Mouse (Mus musculus): ENCODE data around the gene Cntnap2. TPM values are rescaled to one million over a fixed set of nuclear protein-coding genes. Genes with fewer than 3 reads are reported as not detected.

The Cntnap2 gene
- polyA plus RNA-seq, 1 experiment from 2014 or later, result 0.79 TPM

- Histone ChIP-seq H3K9me3 (replicated peaks; ENCODE audit: control insufficient read depth, low read length) (no peaks in the 10 kb centered on the region), H3K4me2 (no peak overlapping the region), H3K9ac (ENCODE audit: low read depth, low read length) (no peak overlapping the region), H3K4me3 (ENCODE audit: low read depth, low read length) (no peak overlapping the region), H3K27me3 (ENCODE audit: control insufficient read depth, insufficient read depth, low read length) (no peaks in the 10 kb centered on the region), H3K36me3 (ENCODE audit: control insufficient read depth, insufficient read depth, low read length) (no peaks in the 10 kb centered on the region), H3K4me1 (ENCODE audit: control insufficient read depth, insufficient read depth, low read length) (no peaks in the 10 kb centered on the region), H3K27ac (ENCODE audit: low read depth, low read length) (no peak overlapping the region)
- 79% methylated on average over 6 of the region's 6 CpGs for WGBS (ENCODE audit: insufficient replicate concordance)
- ATAC-seq (replicated peaks; ENCODE audit: insufficient number of reproducible peaks, low FRiP score, low TSS enrichment), result no peak
Observed at GRCm38 (mm10) chr6:46996010-46996602, 1936.9 kb downstream of the Cntnap2 start.

GRCm38 (mm10) chr6:47004430-47004829 is 1945.3 kb downstream of the Cntnap2 start:
- Histone ChIP-seq H3K4me2 (no peak overlapping the region), H3K9ac (ENCODE audit: low read depth, low read length) (no peak overlapping the region), H3K4me3 (ENCODE audit: low read depth, low read length) (no peak overlapping the region), H3K9me3 (replicated peaks; ENCODE audit: control insufficient read depth, low read length) (no peaks in the 10 kb centered on the region), H3K27ac (ENCODE audit: low read depth, low read length) (no peak overlapping the region), H3K4me1 (ENCODE audit: control insufficient read depth, insufficient read depth, low read length) (no peaks in the 10 kb centered on the region), H3K27me3 (ENCODE audit: control insufficient read depth, insufficient read depth, low read length) (no peaks in the 10 kb centered on the region), H3K36me3 (ENCODE audit: control insufficient read depth, insufficient read depth, low read length) (no peaks in the 10 kb centered on the region)
- no peak for ATAC-seq (replicated peaks; ENCODE audit: insufficient number of reproducible peaks, low FRiP score, low TSS enrichment)
- 73% methylated on average over 3 of the region's 3 CpGs for WGBS (ENCODE audit: insufficient replicate concordance)

GRCm38 (mm10) chr6:47012933-47013332 is 1953.8 kb downstream of the Cntnap2 start:
- Histone ChIP-seq H3K9me3 (replicated peaks; ENCODE audit: control insufficient read depth, low read length) (no peaks in the 10 kb centered on the region), H3K27me3 (ENCODE audit: control insufficient read depth, insufficient read depth, low read length) (no peaks in the 10 kb centered on the region), H3K27ac (ENCODE audit: low read depth, low read length) (no peak overlapping the region), H3K4me1 (ENCODE audit: control insufficient read depth, insufficient read depth, low read length) (no peaks in the 10 kb centered on the region), H3K36me3 (ENCODE audit: control insufficient read depth, insufficient read depth, low read length) (no peaks in the 10 kb centered on the region), H3K4me3 (ENCODE audit: low read depth, low read length) (no peak overlapping the region), H3K9ac (ENCODE audit: low read depth, low read length) (no peak overlapping the region), H3K4me2 (no peak overlapping the region)
- no peak for ATAC-seq (replicated peaks; ENCODE audit: insufficient number of reproducible peaks, low FRiP score, low TSS enrichment)
- WGBS (ENCODE audit: insufficient replicate concordance), result 87% methylated on average over 4 of the region's 4 CpGs

GRCm38 (mm10) chr6:47013535-47013934 is 1954.4 kb downstream of the Cntnap2 start:
- Histone ChIP-seq H3K4me1 (ENCODE audit: control insufficient read depth, insufficient read depth, low read length) (no peaks in the 10 kb centered on the region), H3K9ac (ENCODE audit: low read depth, low read length) (no peak overlapping the region), H3K27ac (ENCODE audit: low read depth, low read length) (no peak overlapping the region), H3K36me3 (ENCODE audit: control insufficient read depth, insufficient read depth, low read length) (no peaks in the 10 kb centered on the region), H3K4me3 (ENCODE audit: low read depth, low read length) (no peak overlapping the region), H3K4me2 (no peak overlapping the region), H3K9me3 (replicated peaks; ENCODE audit: control insufficient read depth, low read length) (no peaks in the 10 kb centered on the region), H3K27me3 (ENCODE audit: control insufficient read depth, insufficient read depth, low read length) (no peaks in the 10 kb centered on the region)
- WGBS (ENCODE audit: insufficient replicate concordance), result 10% methylated on average over 4 of the region's 4 CpGs
- no peak for ATAC-seq (replicated peaks; ENCODE audit: insufficient number of reproducible peaks, low FRiP score, low TSS enrichment)

GRCm38 (mm10) chr6:47014886-47015586 is 1955.9 kb downstream of the Cntnap2 start:
- 68% methylated on average over 1 of the region's 1 CpGs for WGBS (ENCODE audit: insufficient replicate concordance)
- no peaks in the 10 kb centered on the region for H3K4me1 ChIP-seq (ENCODE audit: control insufficient read depth, insufficient read depth, low read length)
- H3K27ac ChIP-seq (ENCODE audit: low read depth, low read length), result no peak overlapping the region
- no peaks in the 10 kb centered on the region for H3K27me3 ChIP-seq (ENCODE audit: control insufficient read depth, insufficient read depth, low read length)
- no peak overlapping the region for H3K4me2 ChIP-seq
- H3K36me3 ChIP-seq (ENCODE audit: control insufficient read depth, insufficient read depth, low read length), result no peaks in the 10 kb centered on the region
- ATAC-seq (replicated peaks; ENCODE audit: insufficient number of reproducible peaks, low FRiP score, low TSS enrichment), result no peak
- H3K4me3 ChIP-seq (ENCODE audit: low read depth, low read length), result no peak overlapping the region
- no peak overlapping the region for H3K9ac ChIP-seq (ENCODE audit: low read depth, low read length)
- no peaks in the 10 kb centered on the region for H3K9me3 ChIP-seq (replicated peaks; ENCODE audit: control insufficient read depth, low read length)

GRCm38 (mm10) chr6:47026064-47026686 is 1967.0 kb downstream of the Cntnap2 start:
- Histone ChIP-seq H3K27me3 (ENCODE audit: control insufficient read depth, insufficient read depth, low read length) (no peaks in the 10 kb centered on the region), H3K4me2 (no peak overlapping the region), H3K27ac (ENCODE audit: low read depth, low read length) (no peak overlapping the region), H3K4me3 (ENCODE audit: low read depth, low read length) (no peak overlapping the region), H3K9me3 (replicated peaks; ENCODE audit: control insufficient read depth, low read length) (no peaks in the 10 kb centered on the region), H3K4me1 (ENCODE audit: control insufficient read depth, insufficient read depth, low read length) (no peaks in the 10 kb centered on the region), H3K9ac (ENCODE audit: low read depth, low read length) (no peak overlapping the region), H3K36me3 (ENCODE audit: control insufficient read depth, insufficient read depth, low read length) (no peaks in the 10 kb centered on the region)
- 67% methylated on average over 4 of the region's 4 CpGs for WGBS (ENCODE audit: insufficient replicate concordance)
- ATAC-seq (replicated peaks; ENCODE audit: insufficient number of reproducible peaks, low FRiP score, low TSS enrichment), result no peak

- no peaks in the 10 kb centered on the region for H3K4me1 ChIP-seq (ENCODE audit: control insufficient read depth, insufficient read depth, low read length)
- no peak for ATAC-seq (replicated peaks; ENCODE audit: insufficient number of reproducible peaks, low FRiP score, low TSS enrichment)
- no peak overlapping the region for H3K4me2 ChIP-seq
- WGBS (ENCODE audit: insufficient replicate concordance), result 66% methylated on average over 2 of the region's 2 CpGs
- H3K9me3 ChIP-seq (replicated peaks; ENCODE audit: control insufficient read depth, low read length), result no peaks in the 10 kb centered on the region
- no peak overlapping the region for H3K4me3 ChIP-seq (ENCODE audit: low read depth, low read length)
- no peaks in the 10 kb centered on the region for H3K27me3 ChIP-seq (ENCODE audit: control insufficient read depth, insufficient read depth, low read length)
- no peaks in the 10 kb centered on the region for H3K36me3 ChIP-seq (ENCODE audit: control insufficient read depth, insufficient read depth, low read length)
- no peak overlapping the region for H3K9ac ChIP-seq (ENCODE audit: low read depth, low read length)
- no peak overlapping the region for H3K27ac ChIP-seq (ENCODE audit: low read depth, low read length)
Observed at GRCm38 (mm10) chr6:47031362-47031761, 1972.2 kb downstream of the Cntnap2 start.

- H3K27ac ChIP-seq (ENCODE audit: low read depth, low read length), result no peak overlapping the region
- no peak overlapping the region for H3K4me3 ChIP-seq (ENCODE audit: low read depth, low read length)
- H3K9ac ChIP-seq (ENCODE audit: low read depth, low read length), result no peak overlapping the region
- H3K27me3 ChIP-seq (ENCODE audit: control insufficient read depth, insufficient read depth, low read length), result no peaks in the 10 kb centered on the region
- no peak overlapping the region for H3K4me2 ChIP-seq
- no peak for ATAC-seq (replicated peaks; ENCODE audit: insufficient number of reproducible peaks, low FRiP score, low TSS enrichment)
- no peaks in the 10 kb centered on the region for H3K36me3 ChIP-seq (ENCODE audit: control insufficient read depth, insufficient read depth, low read length)
- 86% methylated on average over 1 of the region's 1 CpGs for WGBS (ENCODE audit: insufficient replicate concordance)
- H3K9me3 ChIP-seq (replicated peaks; ENCODE audit: control insufficient read depth, low read length), result no peaks in the 10 kb centered on the region
- H3K4me1 ChIP-seq (ENCODE audit: control insufficient read depth, insufficient read depth, low read length), result no peaks in the 10 kb centered on the region
Observed at GRCm38 (mm10) chr6:47042602-47043001, 1983.4 kb downstream of the Cntnap2 start.

Data from heart, embryonic 11.5 days (tissue).